Mouse (Mus musculus) forebrain, embryonic 11.5 days (tissue): ENCODE data around the gene Hist2h2aa1. TPM values are rescaled to one million over a fixed set of nuclear protein-coding genes. Genes with fewer than 3 reads are reported as not detected.
"Not testable (repeated sequence)": the region's sequence is repeated elsewhere in the genome, so short reads cannot be mapped to it uniquely, and the experiment has no call there.

ENCODE experiments used
- ATAC-seq: fragments of 200-750 bp; cut with Nextera tagmentation; replicated peaks from 2 replicates; pipeline ENCODE4 v1.8.0; 2017; ENCODE audit warnings: moderate TSS enrichment; ENCODE audit not compliant: low FRiP score
- DNase-seq: peaks from one replicate; pipeline ENCODE4 v3.0.0-alpha.2; 2017; ENCODE audit warnings: low spot score
- H3K27ac ChIP-seq: fragments of 300-500 bp; sonication (generic); 2 replicates; pipeline ENCODE4 v1.5.1; 2014; ENCODE audit warnings: low read depth, low read length
- H3K27me3 ChIP-seq: fragments of 300-500 bp; sonication (generic); 2 replicates; pipeline ENCODE4 v1.6.1; 2014; ENCODE audit warnings: mild to moderate bottlenecking, low read length, mixed read lengths; ENCODE audit not compliant: control insufficient read depth, insufficient read depth
- H3K36me3 ChIP-seq: fragments of 300-500 bp; sonication (generic); 2 replicates; pipeline ENCODE4 v1.6.1; 2014; ENCODE audit warnings: mild to moderate bottlenecking, low read length, moderate library complexity, mixed read lengths; ENCODE audit not compliant: control insufficient read depth, insufficient read depth
- H3K4me1 ChIP-seq: fragments of 300-500 bp; sonication (generic); replicated peaks from 2 replicates; pipeline ENCODE4 v1.6.1; 2014; ENCODE audit warnings: low read length, mixed read lengths; ENCODE audit not compliant: control insufficient read depth, insufficient read depth
- H3K4me2 ChIP-seq: fragments of 300-500 bp; sonication (generic); 2 replicates; pipeline ENCODE4 v1.6.1; 2014; ENCODE audit warnings: low read depth, mild to moderate bottlenecking, low read length, moderate library complexity, mixed read lengths; ENCODE audit not compliant: severe bottlenecking
- H3K4me3 ChIP-seq: fragments of 300-500 bp; sonication (generic); 2 replicates; pipeline ENCODE4 v1.5.1; 2014; ENCODE audit warnings: low read depth, low read length
- H3K9ac ChIP-seq: fragments of 300-500 bp; sonication (generic); 2 replicates; pipeline ENCODE4 v1.6.1; 2014; ENCODE audit warnings: low read length
- H3K9me3 ChIP-seq: fragments of 300-500 bp; sonication (generic); 2 replicates; pipeline ENCODE4 v1.6.1; 2016; ENCODE audit warnings: low read length, mixed read lengths; ENCODE audit not compliant: control insufficient read depth
- WGBS: fragments of 180-500 bp; shearing (Covaris S2); extraction: QIAGEN DNeasy Blood & Tissue Kit; methylation state at CpG from one replicate; pipeline ENCODE4 v1.1.7; 2014; 5-methylcytosine and 5-hydroxymethylcytosine counted together
- polyA plus RNA-seq: library from polyadenylated mRNA; unstranded; fragments of >200 nt; fragmentation: Nextera tagmentation; extraction: Ambion mirVana; gene quantifications from 2 replicates; pipeline ENCODE4 v1.2.1, GENCODE M21; 2014

The Hist2h2aa1 gene
- polyA plus RNA-seq, 1 experiment from 2014 or later: 18.7 TPM

DNA sequence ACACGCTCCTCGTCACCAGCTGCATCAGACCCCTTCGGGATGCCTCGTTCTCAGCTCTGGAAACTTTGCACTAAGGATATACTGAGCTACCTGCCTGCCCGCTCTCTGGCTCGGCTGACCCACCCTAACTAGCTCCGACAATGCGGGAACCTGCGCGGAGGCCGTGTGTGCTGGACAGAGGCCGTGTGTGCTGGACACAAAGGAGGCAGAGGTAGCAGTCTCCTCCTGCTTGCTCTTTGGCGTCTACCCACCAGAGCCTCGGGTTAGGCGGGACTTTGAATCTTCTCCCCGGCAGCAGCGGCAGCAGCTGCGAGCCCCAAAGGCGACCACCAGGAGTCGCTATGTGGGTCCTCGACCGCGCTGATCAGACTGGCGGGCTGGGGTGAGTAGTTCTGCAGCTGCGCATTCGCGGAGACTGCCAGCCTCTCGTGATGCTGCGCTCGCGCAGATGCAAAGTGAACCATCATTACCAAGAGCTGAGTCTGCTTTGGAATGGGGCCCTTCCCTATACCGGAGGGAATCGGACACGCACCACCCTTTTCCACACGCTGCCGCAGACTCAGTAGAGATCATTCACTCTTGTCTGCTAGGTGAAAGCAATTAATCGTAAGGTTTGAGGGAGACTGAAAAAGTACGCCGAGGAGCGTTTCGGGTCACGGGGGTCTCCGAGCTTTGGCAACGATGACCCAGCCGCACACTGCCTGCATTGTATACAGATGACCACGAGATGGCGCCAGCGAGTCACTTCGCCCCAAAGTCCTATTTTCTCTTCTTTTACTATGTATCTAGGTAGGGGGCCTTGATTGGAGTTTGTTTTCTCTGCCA is 32.7 kb downstream of the Hist2h2aa1 start:
- under 1% methylated on average over 49 of the region's 49 CpGs for WGBS
- H3K27ac ChIP-seq: peak overlapping the region; percentile 86
- 0 out of 2 replicates have a peak, but pooled peaks cover 4% of the 10 kb centered on the region for H3K4me1 ChIP-seq
- peak; percentile 98 for DNase-seq
- 0 out of 2 replicates have a peak, but pooled peaks cover 2% of the 10 kb centered on the region for H3K27me3 ChIP-seq
- H3K9me3 ChIP-seq: no peaks in the 10 kb centered on the region
- peak; percentile 94 for ATAC-seq
- peak overlapping the region; percentile 69 for H3K9ac ChIP-seq
- no peaks in the 10 kb centered on the region for H3K36me3 ChIP-seq
- peak overlapping the region; percentile 75 for H3K4me2 ChIP-seq
- peak overlapping the region; percentile 40 for H3K4me3 ChIP-seq

- no peaks in the 10 kb centered on the region for H3K36me3 ChIP-seq
- 0 out of 2 replicates have a peak, but pooled peaks cover 2% of the 10 kb centered on the region for H3K27me3 ChIP-seq
- no peak overlapping the region for H3K4me3 ChIP-seq
- no peak overlapping the region for H3K4me2 ChIP-seq
- no peak overlapping the region for H3K9ac ChIP-seq
- no peak for DNase-seq
- no peaks in the 10 kb centered on the region for H3K9me3 ChIP-seq
- WGBS: 55% methylated on average over 6 of the region's 6 CpGs
- no peak for ATAC-seq
- no peak overlapping the region for H3K27ac ChIP-seq
- H3K4me1 ChIP-seq: 0 out of 2 replicates have a peak, but pooled peaks cover 4% of the 10 kb centered on the region
Measured at GRCm38 (mm10) chr3:96280660-96281059, 35.4 kb downstream of the Hist2h2aa1 start.

- Histone ChIP-seq H3K36me3 (no peaks in the 10 kb centered on the region), H3K4me3 (no peak overlapping the region), H3K4me1 (no peaks in the 10 kb centered on the region), H3K27me3 (no peaks in the 10 kb centered on the region), H3K9me3 (no peaks in the 10 kb centered on the region), H3K27ac (no peak overlapping the region), H3K4me2 (no peak overlapping the region), H3K9ac (no peak overlapping the region)
- no peak for DNase-seq
- 25% methylated on average over 4 of the region's 4 CpGs for WGBS
- ATAC-seq: no peak
Measured at GRCm38 (mm10) chr3:96284457-96284856, 39.2 kb downstream of the Hist2h2aa1 start.

DNA sequence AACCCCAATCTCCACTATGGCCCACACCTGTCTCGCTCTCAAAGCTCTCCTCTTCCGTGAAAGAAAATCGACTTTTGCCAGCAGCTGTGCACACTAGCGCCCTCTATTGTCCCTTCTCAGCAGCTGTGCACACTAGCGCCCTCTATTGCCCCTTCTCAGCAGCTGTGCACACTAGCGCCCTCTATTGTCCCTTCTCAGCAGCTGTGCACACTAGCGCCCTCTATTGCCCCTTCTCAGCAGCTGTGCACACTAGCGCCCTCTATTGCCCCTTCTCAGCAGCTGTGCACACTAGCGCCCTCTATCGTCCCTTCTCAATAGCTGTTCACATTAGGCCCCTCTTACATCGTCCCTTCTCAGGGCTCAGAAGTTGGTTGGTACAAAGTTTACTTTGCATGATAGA is 42.0 kb downstream of the Hist2h2aa1 start:
- 83% methylated on average over 11 of the region's 11 CpGs for WGBS
- not testable (repeated sequence) for H3K9ac ChIP-seq, H3K4me3 ChIP-seq, H3K27me3 ChIP-seq, H3K4me1 ChIP-seq, H3K27ac ChIP-seq, DNase-seq, H3K9me3 ChIP-seq, H3K36me3 ChIP-seq, ATAC-seq, H3K4me2 ChIP-seq

DNA sequence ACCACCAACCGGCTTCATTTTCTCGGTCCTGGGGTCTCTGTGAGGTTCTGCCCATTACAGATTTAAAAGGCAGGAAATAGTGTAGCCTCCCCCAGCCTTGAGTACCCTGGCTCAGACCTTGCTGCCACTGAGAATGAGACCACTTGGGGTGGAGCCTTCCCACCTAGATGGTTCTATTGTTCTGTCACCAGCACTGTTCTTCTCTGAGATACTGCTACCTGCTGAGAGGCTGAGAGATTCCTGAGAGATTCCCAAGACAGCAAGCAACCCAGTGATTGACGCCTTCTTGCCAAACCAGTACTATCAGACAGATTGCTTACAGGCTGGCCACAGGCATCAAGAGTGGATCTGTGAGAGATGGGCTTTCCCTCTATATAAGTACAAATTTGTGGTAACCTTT is 43.9 kb downstream of the Hist2h2aa1 start:
- no peaks in the 10 kb centered on the region for H3K4me1 ChIP-seq

GRCm38 (mm10) chr3:96290727-96291126 is 45.4 kb downstream of the Hist2h2aa1 start:
- H3K9ac ChIP-seq, H3K4me3 ChIP-seq, H3K4me1 ChIP-seq, H3K27me3 ChIP-seq, H3K36me3 ChIP-seq, DNase-seq, ATAC-seq, H3K4me2 ChIP-seq, H3K27ac ChIP-seq, H3K9me3 ChIP-seq: not testable (repeated sequence)
- WGBS: 92% methylated on average over 3 of the region's 3 CpGs

More for the DNA sequence above, 43.9 kb downstream of the Hist2h2aa1 start:
- DNase-seq (no peak), ATAC-seq (no peak)
- H3K9ac ChIP-seq: no peak overlapping the region
- no peak overlapping the region for H3K4me3 ChIP-seq
- no peak overlapping the region for H3K4me2 ChIP-seq
- no peaks in the 10 kb centered on the region for H3K27me3 ChIP-seq
- H3K36me3 ChIP-seq: no peaks in the 10 kb centered on the region
- no peak overlapping the region for H3K27ac ChIP-seq
- WGBS: 67% methylated on average over 3 of the region's 3 CpGs
- no peaks in the 10 kb centered on the region for H3K9me3 ChIP-seq

DNA sequence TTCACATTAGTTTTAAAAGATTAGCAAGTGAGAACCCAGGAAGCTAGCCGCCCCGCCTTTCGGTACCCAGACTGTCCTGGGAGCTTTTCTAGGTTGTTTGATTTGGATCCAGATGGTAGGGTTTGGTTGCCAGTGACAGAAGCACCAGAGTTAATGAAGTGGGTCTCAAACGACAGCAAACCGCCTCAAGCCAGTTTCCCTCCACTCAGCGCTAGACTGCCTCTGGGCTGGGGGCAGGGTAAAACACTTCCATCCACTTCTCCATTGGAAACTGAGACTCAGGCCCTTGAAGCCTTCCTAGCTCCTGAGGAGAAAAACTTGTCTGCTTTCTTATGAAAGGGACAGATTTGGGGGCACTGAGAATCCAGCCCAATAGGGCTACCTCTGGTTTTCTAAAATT is 47.3 kb downstream of the Hist2h2aa1 start:
- no peak for DNase-seq
- no peaks in the 10 kb centered on the region for H3K9me3 ChIP-seq
- no peak overlapping the region for H3K27ac ChIP-seq
- H3K4me3 ChIP-seq: no peak overlapping the region
- H3K4me1 ChIP-seq: no peaks in the 10 kb centered on the region
- no peak overlapping the region for H3K4me2 ChIP-seq
- WGBS: 75% methylated on average over 6 of the region's 6 CpGs
- ATAC-seq: no peak
- H3K36me3 ChIP-seq: no peaks in the 10 kb centered on the region
- H3K9ac ChIP-seq: no peak overlapping the region
- no peaks in the 10 kb centered on the region for H3K27me3 ChIP-seq

DNA sequence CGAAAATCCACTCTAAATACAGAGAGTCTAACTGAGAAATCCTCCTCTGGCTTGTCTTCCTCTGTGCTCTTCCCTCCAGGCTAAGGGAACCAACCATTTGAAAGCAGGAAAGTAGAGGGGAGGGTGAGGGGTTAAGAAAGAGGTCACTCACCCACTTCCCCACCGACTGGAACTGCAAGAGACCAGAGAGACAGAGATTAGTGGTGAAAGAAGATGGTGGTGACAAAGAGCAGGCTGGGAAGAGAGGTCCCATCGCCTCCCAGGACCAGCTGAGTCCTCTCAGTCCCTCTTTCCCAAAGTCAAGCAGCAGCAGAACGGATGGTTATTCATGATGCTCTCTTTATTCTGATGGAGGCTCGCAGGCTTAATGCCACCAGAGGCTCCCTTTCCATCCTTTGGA is 48.1 kb downstream of the Hist2h2aa1 start:
- H3K36me3 ChIP-seq: no peaks in the 10 kb centered on the region
- H3K9ac ChIP-seq: no peak overlapping the region
- ATAC-seq (no peak), DNase-seq (no peak)
- WGBS: 55% methylated on average over 5 of the region's 5 CpGs
- no peak overlapping the region for H3K4me3 ChIP-seq
- no peaks in the 10 kb centered on the region for H3K4me1 ChIP-seq
- no peak overlapping the region for H3K27ac ChIP-seq
- H3K4me2 ChIP-seq: no peak overlapping the region
- no peaks in the 10 kb centered on the region for H3K27me3 ChIP-seq
- no peaks in the 10 kb centered on the region for H3K9me3 ChIP-seq

GRCm38 (mm10) chr3:96293787-96294186 is 48.5 kb downstream of the Hist2h2aa1 start, which contains the start of gene Fcgr1:
Gene Fcgr1 (minus strand): TSS chr3:96293969.
- no peak within 1 kb of the TSS for H3K9ac ChIP-seq
- H3K9me3 ChIP-seq: no peaks in the 10 kb centered on the region
- no peaks in the 10 kb centered on the region for H3K36me3 ChIP-seq
- H3K27me3 ChIP-seq: no peaks in the 10 kb centered on the region
- H3K4me2 ChIP-seq: no peak within 1 kb of the TSS
- DNase-seq (no peak), ATAC-seq (no peak)
- WGBS: 82% methylated on average over 4 of the region's 4 CpGs
- no peak within 1 kb of the TSS for H3K4me3 ChIP-seq
- no peaks in the 10 kb centered on the region for H3K4me1 ChIP-seq
- no peak within 1 kb of the TSS for H3K27ac ChIP-seq
